Mouse (Mus musculus) MEL (cell line): ENCODE measurements at regions not wholly inside any gene's neighbourhood (a gene's known extent, or its start where the extent isn't known, plus 50 kb on each side); places are given as distances from the start of the nearest gene placed in this dataset.

ENCODE experiments used
- CTCF ChIP-seq, 3 experiments: IDR thresholded peaks in 2 of 3; conservative IDR thresholded peaks in 1 of 3; 2 replicates each; pipeline ENCODE4 v1.5.1; 2011 to 2012; ENCODE audit warnings: low read length in 3 of 3, low read depth in 2 of 3, mild to moderate bottlenecking in 2 of 3, improper control_type of control experiment in 1 of 3, inconsistent platforms in 1 of 3, mixed read lengths in 1 of 3, moderate library complexity in 1 of 3; ENCODE audit not compliant: control insufficient read depth in 1 of 3, insufficient read depth in 1 of 3, poor library complexity in 1 of 3, severe bottlenecking in 1 of 3
- MAX ChIP-seq: IDR thresholded peaks from 2 replicates; pipeline ENCODE4 v1.6.1; 2011; ENCODE audit warnings: low read length, improper control_type of control experiment
- MEF2A ChIP-seq: IDR thresholded peaks from 2 replicates; pipeline ENCODE4 v1.6.1; 2014; ENCODE audit warnings: low read depth, mild to moderate bottlenecking, inconsistent platforms, low read length, improper control_type of control experiment; ENCODE audit not compliant: poor library complexity, insufficient replicate concordance, severe bottlenecking; ENCODE audit errors: extremely low read depth
- POLR2A ChIP-seq, 2 experiments: IDR thresholded peaks; 2 replicates each; pipeline ENCODE4 v1.6.1; 2011 to 2012; ENCODE audit warnings: low read length in 2 of 2, mild to moderate bottlenecking in 2 of 2, control low read depth in 1 of 2, improper control_type of control experiment in 1 of 2, low read depth in 1 of 2, moderate library complexity in 1 of 2; ENCODE audit not compliant: control insufficient read depth in 1 of 2, insufficient read depth in 1 of 2, poor library complexity in 1 of 2

DNA sequence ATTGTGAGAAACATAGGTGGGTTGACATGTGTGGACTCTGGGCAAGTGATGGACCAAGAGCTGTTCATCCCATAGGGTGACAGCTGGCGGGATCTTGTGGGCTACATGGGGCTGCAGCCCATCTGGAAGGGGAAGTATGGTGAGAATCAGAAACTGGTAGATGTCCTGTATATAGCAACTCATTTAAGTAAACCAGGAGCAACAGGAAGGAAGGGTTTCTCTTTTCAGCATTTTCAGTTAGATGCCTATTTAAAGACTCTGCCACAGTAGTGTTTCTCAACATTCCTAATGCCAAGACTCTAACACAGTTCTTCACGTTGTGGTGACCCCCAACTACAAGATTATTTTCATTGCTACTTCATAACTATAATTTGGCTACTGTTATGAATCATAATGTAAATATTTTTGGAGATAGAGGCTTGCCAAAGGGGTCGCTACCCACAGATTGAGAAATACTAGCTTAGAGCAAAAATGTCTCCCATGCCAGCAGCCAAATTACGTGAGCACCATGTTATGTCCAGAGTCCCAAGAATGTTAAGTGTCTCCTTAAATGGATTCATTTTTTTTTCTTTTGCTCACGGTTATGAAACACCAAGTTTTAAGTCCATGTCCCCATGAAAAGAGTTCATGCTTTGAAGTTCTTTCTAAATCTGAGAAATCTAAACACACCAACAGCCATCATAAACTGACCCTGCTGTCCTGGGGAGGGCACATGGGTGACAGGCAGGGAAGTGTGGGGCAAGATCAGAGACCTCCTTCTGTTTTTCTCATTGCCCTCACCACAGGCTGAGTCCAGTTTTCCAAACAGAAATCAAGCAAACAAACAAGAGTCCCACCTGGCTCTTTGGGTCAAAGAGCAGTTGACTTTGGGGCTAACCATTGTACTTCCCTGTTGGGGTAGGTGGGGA lies 62.3 kb upstream of the Ctla4 start:
- TF ChIP-seq MEF2A (no peak), POLR2A (IDR thresholded peaks at IDR 0.05; ENCODE audit: control insufficient read depth in 1 of 2, insufficient read depth in 1 of 2, low read depth in 1 of 2, low read length in 2 of 2, poor library complexity in 1 of 2) (no peak), CTCF (IDR thresholded peaks at IDR 0.05 in 2 of 3, conservative IDR thresholded peaks at IDR 0.05 in 1 of 3; ENCODE audit: control insufficient read depth in 1 of 3, insufficient read depth in 1 of 3, low read depth in 2 of 3, low read length in 3 of 3, poor library complexity in 1 of 3, severe bottlenecking in 1 of 3) (no peak), MAX (no peak)
